29 mouse cellular contexts compared by ENCODE assay signal in genomic region chr4:109210881-109211280, GRCm38 (mm10). TPM values are rescaled to one million over a fixed set of nuclear protein-coding genes. Genes with fewer than 3 reads are reported as not detected.
DNase-seq lines count a peak whose midpoint lies in the region; ATAC-seq and TF ChIP-seq lines count a peak whose summit lies in the region.
"Had no signal": no experiment of that assay in that cellular context is flagged by ENCODE, and none has a peak within 500 bp of the region (broad histone marks: within the 10 kb centered on the region; RNA-seq: fewer than 3 reads in every experiment).

No protein-coding gene starts in this region.

- H3K4me3 ChIP-seq in hindbrain, embryonic 13.5 days = no peak overlapping the region
- H3K4me3 ChIP-seq in hindbrain, embryonic 16.5 days (ENCODE audit: low read length) = no peak overlapping the region
- H3K4me3 ChIP-seq in limb, embryonic 15.5 days = no peak overlapping the region
- H3K4me3 ChIP-seq in limb, embryonic 10.5 days = no peak overlapping the region
- no peak overlapping the region for H3K4me3 ChIP-seq in testis, adult 2 months (ENCODE audit: control insufficient read depth, low read depth, low read length)
- no peak overlapping the region for H3K4me3 ChIP-seq in neural tube, embryonic 15.5 days (replicated peaks)
- H3K4me3 ChIP-seq: embryonic facial prominence, embryonic 12.5 days; forebrain, embryonic 12.5 days; heart, embryonic 10.5 days; heart, embryonic 15.5 days; hindbrain, embryonic 15.5 days; liver, embryonic 15.5 days had no signal

- peak overlapping the region; percentile 23; the same call in 1 of the 2 replicates for H3K27ac ChIP-seq in hindbrain, embryonic 13.5 days
- H3K27ac ChIP-seq in hindbrain, embryonic 16.5 days (ENCODE audit: low read depth, low read length) = no peak overlapping the region
- H3K27ac ChIP-seq in limb, embryonic 15.5 days = peak overlapping the region; percentile 6; the same call in 1 of the 2 replicates
- no peak overlapping the region for H3K27ac ChIP-seq in limb, embryonic 10.5 days
- peak overlapping the region; percentile 73 for H3K27ac ChIP-seq in testis, adult 2 months (ENCODE audit: control insufficient read depth, insufficient read depth, low read depth, low read length)
- H3K27ac ChIP-seq in neural tube, embryonic 15.5 days (replicated peaks) = 0 out of 2 replicates have a peak overlapping the region, but pooled peaks have one; percentile 11
- H3K27ac ChIP-seq: embryonic facial prominence, embryonic 12.5 days; forebrain, embryonic 12.5 days; heart, embryonic 10.5 days; heart, embryonic 15.5 days; hindbrain, embryonic 15.5 days; liver, embryonic 15.5 days had no signal

- no peak for TF ChIP-seq CTCF in testis, adult 2 months (IDR thresholded peaks at IDR 0.05; ENCODE audit: control insufficient read depth, insufficient read depth, insufficient replicate concordance, low read depth, low read length)

- H3K4me1 ChIP-seq in hindbrain, embryonic 13.5 days (replicated peaks) = no peaks in the 10 kb centered on the region
- H3K4me1 ChIP-seq in hindbrain, embryonic 16.5 days (ENCODE audit: control insufficient read depth, insufficient read depth, low read depth, low read length) = no peaks in the 10 kb centered on the region
- H3K4me1 ChIP-seq in limb, embryonic 15.5 days = no peaks in the 10 kb centered on the region
- no peaks in the 10 kb centered on the region for H3K4me1 ChIP-seq in limb, embryonic 10.5 days
- no peaks in the 10 kb centered on the region for H3K4me1 ChIP-seq in testis, adult 2 months (ENCODE audit: control insufficient read depth, insufficient read depth, low read length)
- H3K4me1 ChIP-seq in neural tube, embryonic 15.5 days = peaks cover 8% of the 10 kb centered on the region; the same call in 1 of the 2 replicates
- H3K4me1 ChIP-seq: embryonic facial prominence, embryonic 12.5 days; heart, embryonic 15.5 days; hindbrain, embryonic 15.5 days had no signal

- H3K36me3 ChIP-seq in hindbrain, embryonic 13.5 days = no peaks in the 10 kb centered on the region
- H3K36me3 ChIP-seq in hindbrain, embryonic 16.5 days (ENCODE audit: control insufficient read depth, insufficient read depth, low read length) = no peaks in the 10 kb centered on the region
- H3K36me3 ChIP-seq in limb, embryonic 15.5 days = no peaks in the 10 kb centered on the region
- no peaks in the 10 kb centered on the region for H3K36me3 ChIP-seq in limb, embryonic 10.5 days
- no peaks in the 10 kb centered on the region for H3K36me3 ChIP-seq in testis, adult 2 months (ENCODE audit: control insufficient read depth, insufficient read depth, low read length)
- no peaks in the 10 kb centered on the region for H3K36me3 ChIP-seq in neural tube, embryonic 15.5 days
- H3K36me3 ChIP-seq: embryonic facial prominence, embryonic 12.5 days; forebrain, embryonic 12.5 days; heart, embryonic 10.5 days; heart, embryonic 15.5 days; hindbrain, embryonic 15.5 days; liver, embryonic 15.5 days had no signal

- no peak overlapping the region for H3K9ac ChIP-seq in hindbrain, embryonic 13.5 days
- H3K9ac ChIP-seq in hindbrain, embryonic 16.5 days (ENCODE audit: low read depth, low read length) = no peak overlapping the region
- H3K9ac ChIP-seq in limb, embryonic 15.5 days = no peak overlapping the region
- no peak overlapping the region for H3K9ac ChIP-seq in neural tube, embryonic 15.5 days (replicated peaks)
- H3K9ac ChIP-seq: embryonic facial prominence, embryonic 12.5 days; forebrain, embryonic 12.5 days; forebrain, postnatal 0 days; heart, embryonic 15.5 days; hindbrain, embryonic 15.5 days; liver, embryonic 15.5 days; lung, embryonic 14.5 days had no signal

- no peaks in the 10 kb centered on the region for H3K27me3 ChIP-seq in hindbrain, embryonic 13.5 days
- H3K27me3 ChIP-seq in hindbrain, embryonic 16.5 days (replicated peaks; ENCODE audit: control insufficient read depth, insufficient read depth, low read length) = no peaks in the 10 kb centered on the region
- no peaks in the 10 kb centered on the region for H3K27me3 ChIP-seq in limb, embryonic 15.5 days
- no peaks in the 10 kb centered on the region for H3K27me3 ChIP-seq in limb, embryonic 10.5 days (ENCODE audit: low read depth, poor library complexity, severe bottlenecking)
- H3K27me3 ChIP-seq in testis, adult 2 months (ENCODE audit: control insufficient read depth, insufficient read depth, low read length) = no peaks in the 10 kb centered on the region
- no peaks in the 10 kb centered on the region for H3K27me3 ChIP-seq in neural tube, embryonic 15.5 days (replicated peaks)
- H3K27me3 ChIP-seq: embryonic facial prominence, embryonic 12.5 days; forebrain, embryonic 12.5 days; heart, embryonic 15.5 days; hindbrain, embryonic 15.5 days; liver, embryonic 15.5 days had no signal

- ATAC-seq in hindbrain, embryonic 13.5 days (ENCODE audit: low FRiP score) = no peak
- ATAC-seq in hindbrain, embryonic 16.5 days = no peak
- no peak for ATAC-seq in limb, embryonic 15.5 days (ENCODE audit: insufficient number of reproducible peaks, low FRiP score, low TSS enrichment, low read depth)
- ATAC-seq in neural tube, embryonic 15.5 days (ENCODE audit: low FRiP score) = no peak
- ATAC-seq: forebrain, postnatal 0 days had no signal

- TF ChIP-seq POLR2A in testis, adult 2 months (IDR thresholded peaks at IDR 0.05; ENCODE audit: control insufficient read depth, low read depth, low read length) = no peak

- 58% methylated on average over 4 of the region's 4 CpGs for WGBS in hindbrain, embryonic 13.5 days
- WGBS in hindbrain, embryonic 16.5 days = 63% methylated on average over 4 of the region's 4 CpGs
- WGBS in limb, embryonic 15.5 days = 60% methylated on average over 4 of the region's 4 CpGs
- 70% methylated on average over 4 of the region's 4 CpGs for WGBS in limb, embryonic 10.5 days
- WGBS in neural tube, embryonic 15.5 days = 51% methylated on average over 4 of the region's 4 CpGs

- H3K9me3 ChIP-seq in hindbrain, embryonic 13.5 days = peaks cover 6% of the 10 kb centered on the region; the same call in 1 of the 2 replicates
- H3K9me3 ChIP-seq in hindbrain, embryonic 16.5 days (ENCODE audit: control insufficient read depth, low read length) = no peaks in the 10 kb centered on the region
- no peaks in the 10 kb centered on the region for H3K9me3 ChIP-seq in limb, embryonic 15.5 days
- no peaks in the 10 kb centered on the region for H3K9me3 ChIP-seq in limb, embryonic 10.5 days (replicated peaks)
- no peaks in the 10 kb centered on the region for H3K9me3 ChIP-seq in neural tube, embryonic 15.5 days (replicated peaks)
- H3K9me3 ChIP-seq: embryonic facial prominence, embryonic 12.5 days; forebrain, embryonic 12.5 days; heart, embryonic 10.5 days; heart, embryonic 15.5 days; hindbrain, embryonic 15.5 days; liver, embryonic 15.5 days had no signal

- H3K4me2 ChIP-seq in hindbrain, embryonic 13.5 days = no peak overlapping the region
- H3K4me2 ChIP-seq in hindbrain, embryonic 16.5 days (ENCODE audit: low read length) = no peak overlapping the region
- H3K4me2 ChIP-seq in limb, embryonic 15.5 days = no peak overlapping the region
- no peak overlapping the region for H3K4me2 ChIP-seq in neural tube, embryonic 15.5 days
- H3K4me2 ChIP-seq: embryonic facial prominence, embryonic 12.5 days; forebrain, embryonic 12.5 days; heart, embryonic 15.5 days; hindbrain, embryonic 15.5 days; liver, embryonic 15.5 days; lung, embryonic 14.5 days had no signal

- no peak for DNase-seq in limb, embryonic 10.5 days (ENCODE audit: low spot score)
- DNase-seq in testis, postnatal 14 days (ENCODE audit: low spot score) = no peak
- no peak for DNase-seq in cerebellum, adult 11-12 months
- DNase-seq: adrenal gland, postnatal 25 days; B cell, adult 2 months; cerebellum, adult 9-10 months; cerebellum, postnatal 36 days; forebrain, postnatal 0 days; kidney, postnatal 10 days; layer of hippocampus, postnatal 36 days; lung, embryonic 14.5 days; lung, postnatal 14 days; right cerebral cortex, adult 18-20 months; thymus, postnatal 14 days had no signal

RNA-seq across cellular contexts. Expression of gene Osbpl9, which starts 8.8 kb away (rescaled TPM):
- 90.1 and 92.1 TPM in 2 replicates for polyA plus RNA-seq in hindbrain, embryonic 13.5 days (2015; fragmentation: Nextera tagmentation; extraction: Ambion mirVana)
- polyA plus RNA-seq in hindbrain, embryonic 16.5 days (2015; fragmentation: Nextera tagmentation; extraction: Ambion mirVana) = 72.2 and 75.8 TPM in 2 replicates
- polyA plus RNA-seq in limb, embryonic 15.5 days (2015; fragmentation: Nextera tagmentation; extraction: Ambion mirVana) = 62.1 and 63.8 TPM in 2 replicates
- 57.7 and 64.5 TPM in 2 replicates for polyA plus RNA-seq in limb, embryonic 10.5 days (2016; fragmentation: Nextera tagmentation; extraction: Ambion mirVana)
- polyA plus RNA-seq in testis, adult 2 months (2012; rRNA removed) = 90.5 and 100 TPM in 2 replicates
- 79.1 and 79.4 TPM in 2 replicates for polyA plus RNA-seq in neural tube, embryonic 15.5 days (2015; fragmentation: Nextera tagmentation; extraction: Ambion mirVana)

RNA-seq across cellular contexts. Expression of gene Calr4, which starts 23.4 kb away (rescaled TPM):
- 2.1 and 2.2 TPM in 2 replicates for polyA plus RNA-seq in hindbrain, embryonic 13.5 days (2015; fragmentation: Nextera tagmentation; extraction: Ambion mirVana)
- 1.5 and 1.7 TPM in 2 replicates for polyA plus RNA-seq in hindbrain, embryonic 16.5 days (2015; fragmentation: Nextera tagmentation; extraction: Ambion mirVana)
- 0.09 and 0.24 TPM in 2 replicates for polyA plus RNA-seq in limb, embryonic 15.5 days (2015; fragmentation: Nextera tagmentation; extraction: Ambion mirVana)
- not detected in 2 replicates for polyA plus RNA-seq in limb, embryonic 10.5 days (2016; fragmentation: Nextera tagmentation; extraction: Ambion mirVana)
- 1.8 and 2.4 TPM in 2 replicates for polyA plus RNA-seq in testis, adult 2 months (2012; rRNA removed)
- polyA plus RNA-seq in neural tube, embryonic 15.5 days (2015; fragmentation: Nextera tagmentation; extraction: Ambion mirVana) = 1.3 and 1.7 TPM in 2 replicates
- polyA plus RNA-seq: forebrain, embryonic 12.5 days; large intestine, adult 2 months; limb, embryonic 11.5 days; liver, adult 2 months; liver, embryonic 15.5 days; lung, embryonic 14.5 days; spleen, adult 2 months had no signal

Comparison
In these comparisons a context has a peak if more than half of its experiments do, and no peak if none do; other contexts are left out.
1. H3K27ac ChIP-seq: peak in hindbrain, embryonic 13.5 days (single experiment), limb, embryonic 15.5 days (single experiment), testis, adult 2 months (single experiment) and neural tube, embryonic 15.5 days (single experiment); none in hindbrain, embryonic 16.5 days (single experiment) and limb, embryonic 10.5 days (single experiment).